Mouse (Mus musculus): ENCODE measurements around the gene Ubash3a.

DNA sequence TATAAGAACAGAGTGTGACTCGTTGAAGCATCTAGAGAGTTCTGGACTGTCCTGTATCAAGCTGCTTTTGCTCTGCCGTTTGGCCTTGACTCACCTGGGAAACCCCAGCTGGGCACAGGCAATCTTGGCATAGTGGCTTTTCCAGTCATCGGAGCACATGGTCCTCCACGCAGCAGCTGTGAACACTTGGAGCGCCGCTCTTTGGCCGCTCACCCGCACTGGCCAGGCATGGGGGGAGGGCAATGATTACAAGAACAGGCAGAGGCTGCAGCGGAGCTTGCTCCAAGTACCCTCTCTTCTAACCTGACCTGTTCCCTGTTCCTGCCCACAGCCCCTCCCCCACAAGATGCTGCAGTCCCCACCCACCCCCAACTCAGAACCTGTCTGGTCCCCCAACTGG, 14.3 kb upstream of the Ubash3a start:
- TF ChIP-seq CTCF (IDR thresholded peaks at IDR 0.05; ENCODE audit: insufficient read depth, low read depth, low read length) (no peak), POLR2A (IDR thresholded peaks at IDR 0.05; ENCODE audit: insufficient read depth, low read depth, low read length) (no peak)

All from olfactory bulb, adult 2 months (tissue).